Mouse (Mus musculus) left cerebral cortex, adult 6 months (tissue): Measurements from ENCODE around the gene Upk3bl. TPM values are rescaled to one million over a fixed set of nuclear protein-coding genes. Genes with fewer than 3 reads are reported as not detected.

Experiments
- long read RNA-seq, 2 experiments: library from polyadenylated mRNA; unstranded; transcript quantifications; one replicate each; pipeline ENCODE4 v2.0.0; 2019 to 2020
- polyA plus RNA-seq: library from polyadenylated mRNA; unstranded; fragments of <200 nt; fragmentation: Nextera tagmentation; gene quantifications from 2 replicates; pipeline ENCODE4 v1.2.3, GENCODE M21; 2021

Upk3bl gene
- 0.94 and 1.1 TPM in 2 replicates for polyA plus RNA-seq
- long read RNA-seq, experiment 1, partial matches to known transcripts: 0 of 1 reads
- long read RNA-seq, experiment 1, other reads (novel, unspliced or antisense): 1 of 1 reads
- long read RNA-seq, experiment 2, partial matches to known transcripts: 1 of 1 reads
- long read RNA-seq, experiment 2, other reads (novel, unspliced or antisense): 0 of 1 reads

GRCm38 (mm10) chr5:136054301-136055077 lies at the start of gene Upk3bl:
Upk3bl (plus strand) TSS chr5:136054492.

DNA sequence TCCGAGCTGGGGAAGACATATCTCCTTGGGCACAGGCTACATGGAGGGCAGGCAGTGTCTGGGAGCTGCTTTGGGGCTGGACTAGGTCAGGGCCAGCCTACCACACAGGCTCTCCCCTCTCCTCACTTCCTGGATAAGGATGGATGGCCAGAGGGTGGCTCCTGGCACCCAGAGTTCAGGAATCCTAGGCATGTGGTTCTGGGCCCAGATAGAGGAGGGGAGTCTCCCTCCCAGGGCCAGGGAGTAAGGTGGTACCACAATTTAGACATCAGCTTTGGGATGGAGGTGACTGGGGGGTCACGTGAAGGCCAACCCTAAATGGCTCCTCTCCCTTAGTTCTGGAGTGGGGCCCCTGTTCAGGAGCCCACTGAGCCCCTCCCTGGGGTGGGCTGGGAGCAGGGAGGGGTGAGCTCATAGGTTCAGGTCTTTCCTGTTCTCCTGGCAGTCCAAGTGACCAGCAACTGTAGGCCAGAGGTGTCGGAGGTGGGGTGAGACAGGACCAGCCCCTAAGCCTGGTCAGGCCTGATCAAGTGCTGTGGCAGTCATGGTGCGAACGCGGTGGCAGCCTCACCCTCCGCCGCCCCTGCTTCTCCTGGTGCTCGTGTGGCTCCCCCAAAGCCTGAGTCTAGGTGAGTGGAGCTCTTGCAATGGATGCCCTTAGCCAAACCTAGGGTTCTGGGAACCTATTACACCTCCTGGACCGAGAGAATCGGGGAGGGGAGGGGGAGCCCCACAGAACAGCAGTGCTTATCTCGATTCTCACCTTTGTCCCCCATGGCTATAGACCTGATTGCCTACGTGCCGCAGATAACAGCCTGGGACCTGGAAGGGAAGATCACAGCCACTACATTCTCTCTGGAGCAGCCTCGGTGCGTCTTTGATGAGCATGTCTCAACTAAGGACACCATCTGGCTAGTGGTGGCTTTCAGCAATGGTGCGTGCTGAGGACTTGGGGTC lies 15.8 kb upstream of the Upk3bl start, which contains the start of gene Upk3b:
TSS of gene Upk3b (plus strand) at position 239 of the 957 bp plus-strand sequence.

DNA sequence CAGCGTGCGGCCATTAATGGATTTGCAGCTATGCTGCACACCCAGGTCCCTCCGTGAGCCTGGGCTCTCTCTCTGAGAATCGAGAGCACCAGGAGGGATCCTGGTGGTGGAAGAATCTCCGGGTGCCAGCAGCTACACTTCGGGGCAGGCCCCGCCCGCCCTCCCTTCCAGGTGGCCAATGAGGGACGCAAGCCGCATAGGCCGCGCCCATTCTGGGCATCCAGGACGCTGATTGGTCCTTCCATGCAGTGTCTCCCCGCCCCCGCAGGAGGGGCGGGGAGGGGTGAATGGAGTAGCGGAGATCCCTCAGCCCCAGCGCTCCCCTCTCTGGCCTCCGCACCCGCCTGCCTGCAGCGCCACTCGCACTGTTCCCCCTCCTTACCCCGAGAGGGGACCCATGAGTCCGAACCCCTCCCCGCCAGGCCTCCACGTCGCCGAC lies 29.4 kb downstream of the Upk3bl start, which contains the start of gene Rasa4:
TSS of gene Rasa4 (plus strand) at position 248 of the 439 bp plus-strand sequence.

Other genes with a start within 250 kb of the Upk3bl start
- 18.4 and 20.1 TPM in 2 replicates for gene Srrm3, start 247.6 kb upstream of the Upk3bl start, polyA plus RNA-seq
- gene Hspb1, start 166.6 kb upstream of the Upk3bl start, polyA plus RNA-seq: 21.3 and 32.6 TPM in 2 replicates
- gene Ywhag, start 119.9 kb upstream of the Upk3bl start, polyA plus RNA-seq: 469 and 556 TPM in 2 replicates
- 0.65 and 1.0 TPM in 2 replicates for gene Ssc4d, start 80.0 kb upstream of the Upk3bl start, polyA plus RNA-seq
- gene Zp3, start 74.4 kb upstream of the Upk3bl start, polyA plus RNA-seq: not detected in 2 replicates
- 6.4 and 6.8 TPM in 2 replicates for gene Dtx2, start 59.7 kb upstream of the Upk3bl start, polyA plus RNA-seq
- not detected in 2 replicates for gene Upk3b, start 16.0 kb upstream of the Upk3bl start, polyA plus RNA-seq
- 2.3 TPM in 2 replicates for gene Rasa4, start 29.4 kb downstream of the Upk3bl start, polyA plus RNA-seq
- gene Polr2j, start 62.1 kb downstream of the Upk3bl start, polyA plus RNA-seq: 178 and 182 TPM in 2 replicates
- 5.1 and 5.8 TPM in 2 replicates for gene Lrwd1, start 81.6 kb downstream of the Upk3bl start, polyA plus RNA-seq
- gene Alkbh4, start 81.7 kb downstream of the Upk3bl start, polyA plus RNA-seq: 7.5 and 7.7 TPM in 2 replicates
- gene Orai2, start 116.2 kb downstream of the Upk3bl start, polyA plus RNA-seq: 34.4 and 36.2 TPM in 2 replicates
- gene Prkrip1, start 144.5 kb downstream of the Upk3bl start, polyA plus RNA-seq: 51.5 and 52.0 TPM in 2 replicates
- 0.81 and 2.9 TPM in 2 replicates for gene Sh2b2, start 192.1 kb downstream of the Upk3bl start, polyA plus RNA-seq